Mouse (Mus musculus) erythroid progenitor cell, adult 5-6 weeks (primary cell): ENCODE results near the gene Arf1. TPM values are rescaled to one million over a fixed set of nuclear protein-coding genes. Genes with fewer than 3 reads are reported as not detected.

Experiments used
- total RNA-seq, 2 experiments: library from RNA; stranded (forward) in 1 of 2; stranded (reverse) in 1 of 2; fragments of 150-400 nt in 1 of 2; fragments of 186-747, 209-891 nt in 1 of 2; gene quantifications; 2 replicates each; pipeline versions ENCODE4 v1.2.3 to v1.2.4; 2015 to 2017; ENCODE audit warnings: low replicate concordance in 2 of 2

The Arf1 gene
- total RNA-seq, 2 experiments from 2014 or later: 107 to 118 TPM

Other genes with a start within 250 kb of the Arf1 start
- under 0.01 and 0.42 TPM in 2 replicates for gene Obscn, start 91.9 kb downstream of the Arf1 start, total RNA-seq (2015; ENCODE audit: low replicate concordance)
- 0.90 and 2.3 TPM in 2 replicates for gene Obscn, start 91.9 kb downstream of the Arf1 start, total RNA-seq (2017; ENCODE audit: low replicate concordance)
- gene Iba57, start 64.5 kb downstream of the Arf1 start, total RNA-seq (2015; ENCODE audit: low replicate concordance): 17.2 and 33.9 TPM in 2 replicates
- gene Iba57, start 64.5 kb downstream of the Arf1 start, total RNA-seq (2017; ENCODE audit: low replicate concordance): 35.6 and 54.2 TPM in 2 replicates
- not detected in 2 replicates for gene Gjc2, start 45.1 kb downstream of the Arf1 start, total RNA-seq (2015; ENCODE audit: low replicate concordance)
- gene Gjc2, start 45.1 kb downstream of the Arf1 start, total RNA-seq (2017; ENCODE audit: low replicate concordance): not detected in 2 replicates
- gene Guk1, start 36.1 kb downstream of the Arf1 start, total RNA-seq (2015; ENCODE audit: low replicate concordance): 20.5 and 24.3 TPM in 2 replicates
- 14.2 and 30.1 TPM in 2 replicates for gene Guk1, start 36.1 kb downstream of the Arf1 start, total RNA-seq (2017; ENCODE audit: low replicate concordance)
- 3.4 and 8.6 TPM in 2 replicates for gene Mrpl55, start 25.8 kb downstream of the Arf1 start, total RNA-seq (2015; ENCODE audit: low replicate concordance)
- 18.7 and 49.0 TPM in 2 replicates for gene Mrpl55, start 25.8 kb downstream of the Arf1 start, total RNA-seq (2017; ENCODE audit: low replicate concordance)
- 12.6 and 13.4 TPM in 2 replicates for gene 2310033P09Rik, start 19.9 kb downstream of the Arf1 start, total RNA-seq (2015; ENCODE audit: low replicate concordance)
- gene 2310033P09Rik, start 19.9 kb downstream of the Arf1 start, total RNA-seq (2017; ENCODE audit: low replicate concordance): 17.5 and 20.0 TPM in 2 replicates
- gene Wnt3a, start 62.5 kb upstream of the Arf1 start, total RNA-seq (2015; ENCODE audit: low replicate concordance): not detected in 2 replicates
- not detected in 2 replicates for gene Wnt3a, start 62.5 kb upstream of the Arf1 start, total RNA-seq (2017; ENCODE audit: low replicate concordance)
- not detected in 2 replicates for gene Wnt9a, start 78.7 kb upstream of the Arf1 start, total RNA-seq (2015; ENCODE audit: low replicate concordance)
- gene Wnt9a, start 78.7 kb upstream of the Arf1 start, total RNA-seq (2017; ENCODE audit: low replicate concordance): not detected in 2 replicates
- not detected in 2 replicates for gene Prss38, start 147.4 kb upstream of the Arf1 start, total RNA-seq (2015; ENCODE audit: low replicate concordance)
- gene Prss38, start 147.4 kb upstream of the Arf1 start, total RNA-seq (2017; ENCODE audit: low replicate concordance): not detected in 2 replicates
- 2.5 and 3.4 TPM in 2 replicates for gene Jmjd4, start 221.8 kb upstream of the Arf1 start, total RNA-seq (2015; ENCODE audit: low replicate concordance)
- 2.3 and 3.2 TPM in 2 replicates for gene Jmjd4, start 221.8 kb upstream of the Arf1 start, total RNA-seq (2017; ENCODE audit: low replicate concordance)
- not detected in 2 replicates for gene Snap47, start 222.9 kb upstream of the Arf1 start, total RNA-seq (2015; ENCODE audit: low replicate concordance)
- gene Snap47, start 222.9 kb upstream of the Arf1 start, total RNA-seq (2017; ENCODE audit: low replicate concordance): 0.13 and 6.4 TPM in 2 replicates
- gene Zfp867, start 244.2 kb upstream of the Arf1 start, total RNA-seq (2015; ENCODE audit: low replicate concordance): not detected in 2 replicates
- gene Zfp867, start 244.2 kb upstream of the Arf1 start, total RNA-seq (2017; ENCODE audit: low replicate concordance): not detected in 2 replicates